Comparison of ENCODE assay signal across 8 mouse cellular contexts in genomic region chr6:120363688-120364522, GRCm38 (mm10). TPM values are rescaled to one million over a fixed set of nuclear protein-coding genes. Genes with fewer than 3 reads are reported as not detected.
DNase-seq lines count a peak whose midpoint lies in the region; ATAC-seq lines count a peak whose summit lies in the region.

Kdm5a (plus strand) TSS chr6:120364124.
Ccdc77 (minus strand) TSS chr6:120364374.

- intact Hi-C loops in left cerebral cortex, postnatal 14 days (cut with DNase I), result no loop called here

- H3K9me3 ChIP-seq in intestine, embryonic 14.5 days (ENCODE audit: control insufficient read depth, low read length), result no peaks in the 10 kb centered on the region

- H3K27me3 ChIP-seq in intestine, embryonic 14.5 days (replicated peaks; ENCODE audit: control insufficient read depth, insufficient read depth, low read length), result no peaks in the 10 kb centered on the region

- H3K4me3 ChIP-seq in intestine, embryonic 14.5 days (ENCODE audit: low read depth, low read length), result peak within 1 kb of the TSS; percentile 75

- peak; percentile 95 for ATAC-seq in intestine, embryonic 14.5 days (replicated peaks; ENCODE audit: low FRiP score, low TSS enrichment, low read depth)

- H3K27ac ChIP-seq in intestine, embryonic 14.5 days (ENCODE audit: low read depth), result peak within 1 kb of the TSS; percentile 97

- peaks cover 17% of the 10 kb centered on the region for H3K4me1 ChIP-seq in intestine, embryonic 14.5 days (replicated peaks; ENCODE audit: control insufficient read depth, insufficient read depth, low read length)

- under 1% methylated on average over 69 of the region's 71 CpGs for WGBS in intestine, embryonic 14.5 days

- H3K4me2 ChIP-seq in intestine, embryonic 14.5 days (ENCODE audit: low read length), result peak within 1 kb of the TSS; percentile 94

- H3K36me3 ChIP-seq in intestine, embryonic 14.5 days (ENCODE audit: control insufficient read depth, insufficient read depth, low read length), result peaks cover 23% of the 10 kb centered on the region

- DNase-seq in adrenal gland, adult 18-20 months (ENCODE audit: low spot score in 2 of 2), result peak; percentile 87
- peak; percentile 98 for DNase-seq in embryo, embryonic 11 days
- peak; percentile 90 for DNase-seq in gastrocnemius, postnatal 25 days
- DNase-seq in intestine, embryonic 14.5 days (ENCODE audit: low spot score), result peak; percentile 98
- peak; percentile 93 to 96 for DNase-seq in left cerebral cortex, postnatal 14 days (ENCODE audit: low spot score in 2 of 2)
- peak; percentile 97 for DNase-seq in mesoderm, embryonic 11.5 days (ENCODE audit: low read depth, low spot score)
- DNase-seq in right cerebral cortex, postnatal 36 days (ENCODE audit: low spot score in 2 of 2), result peak; percentile 91 to 92
- DNase-seq in yolk sac, embryonic 10.5 days (ENCODE audit: low spot score), result peak; percentile 97

- peak within 1 kb of the TSS; percentile 75 for H3K9ac ChIP-seq in intestine, embryonic 14.5 days (ENCODE audit: low read length)

RNA-seq across cellular contexts. Expression of gene Kdm5a, which starts in this region (rescaled TPM):
- 10 to 100 TPM; 39.0 to 48.5 TPM for total RNA-seq in adrenal gland, adult 18-20 months (2021)
- 10 to 100 TPM; 18.4 to 19.1 TPM for total RNA-seq in gastrocnemius, postnatal 25 days (2021)
- polyA plus RNA-seq in intestine, embryonic 14.5 days (2014; fragmentation: Nextera tagmentation; extraction: Ambion mirVana), result 50.6 and 54.7 TPM in 2 replicates
- 10 to 100 TPM; 37.0 to 37.8 TPM for total RNA-seq in left cerebral cortex, postnatal 14 days (2021)

RNA-seq across cellular contexts. Expression of gene Ccdc77, which starts in this region (rescaled TPM):
- total RNA-seq in adrenal gland, adult 18-20 months (2021), result 1 to 10 TPM; 5.3 to 6.1 TPM
- 1 to 10 TPM; 3.2 to 4.3 TPM for total RNA-seq in gastrocnemius, postnatal 25 days (2021)
- polyA plus RNA-seq in intestine, embryonic 14.5 days (2014; fragmentation: Nextera tagmentation; extraction: Ambion mirVana), result 21.5 and 24.6 TPM in 2 replicates
- 1 to 10 TPM; 5.9 to 7.8 TPM for total RNA-seq in left cerebral cortex, postnatal 14 days (2021)

Comparison
In these comparisons a context has a peak if more than half of its experiments do, and no peak if none do; other contexts are left out.
1. Peak in every context shown above with its lines: DNase-seq, ATAC-seq, H3K4me3 ChIP-seq and H3K27ac ChIP-seq.